Mouse (Mus musculus) MEL (cell line): ENCODE results near the gene Cdc25a.

ENCODE experiments used
- CHD2 ChIP-seq: IDR thresholded peaks from 2 replicates; pipeline ENCODE4 v1.6.1; 2011; ENCODE audit warnings: low read length, improper control_type of control experiment
- POLR2A ChIP-seq, 2 experiments: IDR thresholded peaks; 2 replicates each; pipeline ENCODE4 v1.6.1; 2011 to 2012; ENCODE audit warnings: low read length in 2 of 2, mild to moderate bottlenecking in 2 of 2, control low read depth in 1 of 2, improper control_type of control experiment in 1 of 2, low read depth in 1 of 2, moderate library complexity in 1 of 2; ENCODE audit not compliant: control insufficient read depth in 1 of 2, insufficient read depth in 1 of 2, poor library complexity in 1 of 2
- RAD21 ChIP-seq: IDR thresholded peaks from 2 replicates; pipeline ENCODE4 v1.6.1; 2011; ENCODE audit warnings: mild to moderate bottlenecking, low read depth, low read length, improper control_type of control experiment
- TCF12 ChIP-seq: IDR thresholded peaks from 2 replicates; pipeline ENCODE4 v1.6.1; 2014; ENCODE audit warnings: low read depth, mild to moderate bottlenecking, inconsistent platforms, low read length, improper control_type of control experiment, moderate library complexity
- USF1 ChIP-seq: IDR thresholded peaks from 2 replicates; pipeline ENCODE4 v1.6.1; 2014; ENCODE audit warnings: low read depth, mild to moderate bottlenecking, inconsistent platforms, low read length, improper control_type of control experiment, moderate library complexity

DNA sequence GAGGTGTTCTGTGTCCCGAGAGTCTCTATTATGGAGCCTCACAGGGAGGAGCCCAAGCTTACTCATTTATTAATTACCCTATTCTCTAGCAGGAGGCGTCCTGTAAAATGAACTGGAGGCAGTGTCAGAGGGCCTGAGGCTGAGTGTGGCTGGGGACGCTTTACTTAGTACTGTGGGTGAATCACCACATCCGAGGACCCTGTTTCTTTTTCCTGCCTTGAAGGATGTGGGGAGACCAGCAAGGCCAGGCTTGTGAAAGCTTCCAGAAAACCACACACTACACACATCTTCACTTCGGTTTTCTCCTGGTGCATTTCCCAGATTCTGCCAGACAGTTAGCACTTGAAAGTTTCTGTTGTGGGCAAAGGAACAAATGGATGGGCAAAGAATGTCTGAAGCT, 27.4 kb downstream of the Cdc25a start:
- TF ChIP-seq RAD21 (no peak), USF1 (no peak), POLR2A (IDR thresholded peaks at IDR 0.05; ENCODE audit: control insufficient read depth in 1 of 2, insufficient read depth in 1 of 2, low read depth in 1 of 2, low read length in 2 of 2, poor library complexity in 1 of 2) (no peak), CHD2 (no peak), TCF12 (no peak)
